Mouse (Mus musculus) intestine, embryonic 16.5 days (tissue): Measurements from ENCODE around the gene Zkscan17. TPM values are rescaled to one million over a fixed set of nuclear protein-coding genes. Genes with fewer than 3 reads are reported as not detected.
A peak's percentile ranks its signal among the peaks of the same experiment; 100 is the strongest.

ENCODE experiments used
- ATAC-seq: fragments of 200-750 bp; cut with Nextera tagmentation; 2 replicates; pipeline ENCODE4 v1.8.0; 2017; ENCODE audit warnings: moderate TSS enrichment, moderate library complexity
- H3K27ac ChIP-seq: fragments of 300-500 bp; sonication (generic); 2 replicates; pipeline ENCODE4 v1.5.1; 2014; ENCODE audit warnings: mild to moderate bottlenecking, low read length
- H3K27me3 ChIP-seq: fragments of 300-500 bp; sonication (generic); replicated peaks from 2 replicates; pipeline ENCODE4 v1.6.1; 2014; ENCODE audit warnings: low read length, control low read depth, mixed read lengths; ENCODE audit not compliant: control insufficient read depth, insufficient read depth
- H3K36me3 ChIP-seq: fragments of 300-500 bp; sonication (generic); 2 replicates; pipeline ENCODE4 v1.6.1; 2014; ENCODE audit warnings: low read length, control low read depth; ENCODE audit not compliant: control insufficient read depth, insufficient read depth
- H3K4me1 ChIP-seq: fragments of 300-500 bp; sonication (generic); 2 replicates; pipeline ENCODE4 v1.6.1; 2014; ENCODE audit warnings: low read length, control low read depth, mixed read lengths; ENCODE audit not compliant: control insufficient read depth, insufficient read depth
- H3K4me2 ChIP-seq: fragments of 300-500 bp; sonication (generic); 2 replicates; pipeline ENCODE4 v1.6.1; 2014; ENCODE audit warnings: low read depth, low read length, control low read depth
- H3K4me3 ChIP-seq: fragments of 300-500 bp; sonication (generic); 2 replicates; pipeline ENCODE4 v1.5.1; 2014; ENCODE audit warnings: mild to moderate bottlenecking, low read length
- H3K9ac ChIP-seq: fragments of 300-500 bp; sonication (generic); 2 replicates; pipeline ENCODE4 v1.6.1; 2014; ENCODE audit warnings: low read depth, low read length
- H3K9me3 ChIP-seq: fragments of 300-500 bp; sonication (generic); 2 replicates; pipeline ENCODE4 v1.6.1; 2016; ENCODE audit warnings: low read length, control low read depth; ENCODE audit not compliant: control insufficient read depth
- WGBS: fragments of 180-500 bp; shearing (Covaris S2); extraction: QIAGEN DNeasy Blood & Tissue Kit; methylation state at CpG from one replicate; pipeline ENCODE4 v1.1.7; 2014; 5-methylcytosine and 5-hydroxymethylcytosine counted together
- polyA plus RNA-seq: library from polyadenylated mRNA; unstranded; fragments of >200 nt; fragmentation: Nextera tagmentation; extraction: Ambion mirVana; gene quantifications from 2 replicates; pipeline ENCODE4 v1.2.1, GENCODE M21; 2015

Zkscan17 gene
- polyA plus RNA-seq, 1 experiment from 2014 or later = 14.7 TPM

GRCm38 (mm10) chr11:59483212-59483611, 43.3 kb downstream of the Zkscan17 start:
- Histone ChIP-seq H3K27ac (no peak overlapping the region), H3K27me3 (no peaks in the 10 kb centered on the region), H3K9ac (no peak overlapping the region), H3K36me3 (peaks cover 4% of the 10 kb centered on the region), H3K4me1 (no peaks in the 10 kb centered on the region), H3K4me2 (no peak overlapping the region), H3K9me3 (no peaks in the 10 kb centered on the region), H3K4me3 (no peak overlapping the region)
- 6% methylated on average over 2 of the region's 2 CpGs for WGBS
- ATAC-seq = no peak

- Histone ChIP-seq H3K27me3 (no peaks in the 10 kb centered on the region), H3K27ac (no peak overlapping the region), H3K4me3 (no peak overlapping the region), H3K9ac (no peak overlapping the region), H3K36me3 (no peaks in the 10 kb centered on the region), H3K4me1 (no peaks in the 10 kb centered on the region), H3K4me2 (no peak overlapping the region), H3K9me3 (no peaks in the 10 kb centered on the region)
- ATAC-seq = no peak
- 64% methylated on average over 6 of the region's 6 CpGs for WGBS
Measured at GRCm38 (mm10) chr11:59477240-59477639, 49.3 kb downstream of the Zkscan17 start.

DNA sequence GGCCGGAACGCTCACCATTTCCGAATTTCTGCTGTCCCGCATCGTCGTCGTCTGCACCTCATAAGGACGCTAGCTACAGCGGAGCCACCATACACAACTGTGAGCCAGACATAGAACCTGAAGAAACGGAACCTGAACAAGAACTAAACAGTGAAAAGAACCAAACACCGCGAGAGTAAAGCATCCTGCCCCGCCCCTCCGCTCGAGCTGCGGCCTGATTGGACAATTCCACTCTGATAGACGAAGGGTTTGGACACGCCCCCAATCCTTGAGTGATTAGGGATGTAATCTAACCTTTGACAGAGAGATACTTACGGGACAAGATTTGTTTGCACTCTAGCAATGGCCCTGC, 54.2 kb downstream of the Zkscan17 start, which contains the start of gene Zfp867:
Gene Zfp867 (minus strand): TSS at position 149 of the 352 bp plus-strand sequence.
- 1% methylated on average over 19 of the region's 19 CpGs for WGBS
- H3K27me3 ChIP-seq = no peaks in the 10 kb centered on the region

GRCm38 (mm10) chr11:59471413-59472325, 54.9 kb downstream of the Zkscan17 start:
- H3K4me3 ChIP-seq = peak overlapping the region; percentile 88
- no peaks in the 10 kb centered on the region for H3K36me3 ChIP-seq
- H3K27me3 ChIP-seq = no peaks in the 10 kb centered on the region
- peak overlapping the region; percentile 91 for H3K4me2 ChIP-seq
- 4% methylated on average over 37 of the region's 37 CpGs for WGBS
- peak; percentile 88 for ATAC-seq
- peak overlapping the region; percentile 80 for H3K27ac ChIP-seq
- peak overlapping the region; percentile 93 for H3K9ac ChIP-seq
- H3K4me1 ChIP-seq = peaks cover 4% of the 10 kb centered on the region
- H3K9me3 ChIP-seq = no peaks in the 10 kb centered on the region

More for the DNA sequence above, 54.2 kb downstream of the Zkscan17 start, which contains the start of gene Zfp867:
- Histone ChIP-seq H3K4me3 (peak within 1 kb of the TSS; percentile 88), H3K4me1 (peaks cover 4% of the 10 kb centered on the region), H3K9me3 (no peaks in the 10 kb centered on the region), H3K36me3 (no peaks in the 10 kb centered on the region), H3K4me2 (peak within 1 kb of the TSS; percentile 91), H3K27ac (peak within 1 kb of the TSS; percentile 80), H3K9ac (peak within 1 kb of the TSS; percentile 93)
- ATAC-seq = peak; percentile 92

- Histone ChIP-seq H3K27ac (no peak overlapping the region), H3K4me2 (no peak overlapping the region), H3K27me3 (no peaks in the 10 kb centered on the region), H3K9ac (no peak overlapping the region), H3K4me1 (0 out of 2 replicates have a peak, but pooled peaks cover 5% of the 10 kb centered on the region), H3K4me3 (no peak overlapping the region), H3K9me3 (peaks cover 19% of the 10 kb centered on the region), H3K36me3 (peaks cover 28% of the 10 kb centered on the region)
- WGBS = 96% methylated on average over 2 of the region's 2 CpGs
- no peak for ATAC-seq
Measured at GRCm38 (mm10) chr11:59460459-59460858, 66.1 kb downstream of the Zkscan17 start.

GRCm38 (mm10) chr11:59458973-59459372, 67.6 kb downstream of the Zkscan17 start:
- H3K4me1 ChIP-seq = 0 out of 2 replicates have a peak, but pooled peaks cover 5% of the 10 kb centered on the region
- no peak overlapping the region for H3K9ac ChIP-seq
- peaks cover 15% of the 10 kb centered on the region for H3K9me3 ChIP-seq
- H3K4me3 ChIP-seq = no peak overlapping the region
- WGBS = 15% methylated on average over 5 of the region's 5 CpGs
- H3K4me2 ChIP-seq = no peak overlapping the region
- peaks cover 24% of the 10 kb centered on the region for H3K36me3 ChIP-seq
- no peaks in the 10 kb centered on the region for H3K27me3 ChIP-seq
- ATAC-seq = peak; percentile 93
- 0 out of 2 replicates have a peak overlapping the region, but pooled peaks have one; percentile 23 for H3K27ac ChIP-seq

DNA sequence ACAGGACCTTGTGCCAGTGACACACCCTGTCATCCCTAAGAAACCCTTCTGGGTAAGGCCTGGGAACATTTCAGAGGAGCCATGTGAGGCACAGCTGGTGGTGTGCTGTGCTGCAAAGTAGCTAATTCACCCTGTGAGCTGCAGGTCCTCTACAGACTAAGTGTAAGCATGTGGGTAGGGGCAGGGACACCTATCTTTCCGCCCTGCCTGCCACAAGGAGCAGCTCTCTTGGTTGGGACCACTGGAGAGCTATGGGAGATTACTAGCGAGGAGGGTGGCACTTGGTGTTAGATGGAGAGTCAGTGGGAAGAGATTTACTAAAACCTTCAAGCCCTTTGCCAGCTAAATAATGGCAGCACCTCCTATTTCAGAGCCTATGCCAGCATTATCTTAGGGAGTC, 69.7 kb downstream of the Zkscan17 start:
- ATAC-seq = no peak
- 88% methylated on average over 2 of the region's 2 CpGs for WGBS

GRCm38 (mm10) chr11:59456346-59456745, 70.2 kb downstream of the Zkscan17 start:
- H3K27me3 ChIP-seq = no peaks in the 10 kb centered on the region
- no peak for ATAC-seq
- 84% methylated on average over 2 of the region's 2 CpGs for WGBS
- peaks cover 5% of the 10 kb centered on the region; the same call in 1 of the 2 replicates for H3K4me1 ChIP-seq
- H3K27ac ChIP-seq = no peak overlapping the region
- H3K9ac ChIP-seq = no peak overlapping the region
- no peak overlapping the region for H3K4me2 ChIP-seq
- H3K9me3 ChIP-seq = no peaks in the 10 kb centered on the region
- H3K36me3 ChIP-seq = peaks cover 8% of the 10 kb centered on the region; the same call in 1 of the 2 replicates
- no peak overlapping the region for H3K4me3 ChIP-seq

More for the DNA sequence above, 69.7 kb downstream of the Zkscan17 start:
- Histone ChIP-seq H3K4me1 (0 out of 2 replicates have a peak, but pooled peaks cover 5% of the 10 kb centered on the region), H3K4me2 (no peak overlapping the region), H3K27me3 (no peaks in the 10 kb centered on the region), H3K9me3 (no peaks in the 10 kb centered on the region), H3K9ac (no peak overlapping the region), H3K36me3 (peaks cover 8% of the 10 kb centered on the region; the same call in 1 of the 2 replicates), H3K4me3 (no peak overlapping the region), H3K27ac (no peak overlapping the region)

DNA sequence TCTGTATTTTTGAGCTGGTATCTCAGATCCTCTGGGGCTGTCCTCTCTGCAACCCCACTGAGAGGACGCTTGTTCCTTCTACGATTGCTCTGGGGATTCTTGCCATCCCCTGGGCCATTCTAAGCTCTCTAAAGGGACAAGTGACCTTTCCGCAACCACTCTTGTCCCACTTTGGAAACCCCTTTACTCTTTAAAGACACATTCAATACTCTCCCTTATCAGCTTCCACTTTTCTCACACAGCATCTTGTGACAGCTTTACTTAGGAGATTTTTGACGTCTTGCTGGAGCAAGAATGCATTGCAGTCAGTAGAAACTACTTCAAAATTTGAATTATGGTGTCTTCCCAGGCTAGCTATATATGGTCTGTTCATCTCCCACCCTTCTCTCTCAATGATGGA, 75.5 kb downstream of the Zkscan17 start, which contains the start of gene Snap47:
Gene Snap47 (minus strand): TSS at position 101 of the 400 bp plus-strand sequence.
- no peak for ATAC-seq
- H3K9ac ChIP-seq = peak within 1 kb of the TSS; percentile 83
- 75% methylated on average over 4 of the region's 4 CpGs for WGBS

More for the DNA sequence above, 75.5 kb downstream of the Zkscan17 start, which contains the start of gene Snap47:
- Histone ChIP-seq H3K4me2 (peak within 1 kb of the TSS; percentile 92), H3K27me3 (no peaks in the 10 kb centered on the region), H3K36me3 (peaks cover 4% of the 10 kb centered on the region; the same call in 1 of the 2 replicates), H3K9me3 (no peaks in the 10 kb centered on the region), H3K4me1 (peaks cover 15% of the 10 kb centered on the region), H3K4me3 (peak within 1 kb of the TSS; percentile 81), H3K27ac (peak within 1 kb of the TSS; percentile 83)
